Mouse (Mus musculus) spleen, postnatal 10 days (tissue): ENCODE measurements around the gene Gm29609.
A peak's percentile ranks its signal among the peaks of the same experiment; 100 is the strongest.

ENCODE experiments used
- DNase-seq, 2 experiments: peaks; one replicate each; pipeline ENCODE4 v3.0.0; 2021 to 2022; ENCODE audit warnings: low spot score in 2 of 2

Gm29609 gene

DNA sequence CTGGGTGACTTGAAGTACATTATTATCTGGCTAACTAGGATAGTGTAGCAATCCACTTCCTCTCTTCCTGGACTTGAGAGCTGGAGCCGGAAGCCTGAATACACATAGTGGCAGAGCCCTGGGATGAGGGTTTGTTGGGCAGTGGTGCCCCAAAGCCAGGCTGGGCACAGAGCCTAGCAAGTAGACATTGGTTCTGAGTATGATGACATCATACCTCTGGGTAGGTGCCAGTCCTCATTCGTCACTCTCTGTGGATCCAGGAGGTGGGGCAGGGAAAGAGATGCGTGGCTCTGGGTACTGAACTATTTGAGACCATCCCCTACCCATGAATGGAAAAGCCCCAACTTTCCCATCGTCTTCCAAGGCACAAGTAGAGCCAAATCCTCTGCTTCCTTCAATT is 29.9 kb downstream of the Gm29609 start:
- DNase-seq: no peak

DNA sequence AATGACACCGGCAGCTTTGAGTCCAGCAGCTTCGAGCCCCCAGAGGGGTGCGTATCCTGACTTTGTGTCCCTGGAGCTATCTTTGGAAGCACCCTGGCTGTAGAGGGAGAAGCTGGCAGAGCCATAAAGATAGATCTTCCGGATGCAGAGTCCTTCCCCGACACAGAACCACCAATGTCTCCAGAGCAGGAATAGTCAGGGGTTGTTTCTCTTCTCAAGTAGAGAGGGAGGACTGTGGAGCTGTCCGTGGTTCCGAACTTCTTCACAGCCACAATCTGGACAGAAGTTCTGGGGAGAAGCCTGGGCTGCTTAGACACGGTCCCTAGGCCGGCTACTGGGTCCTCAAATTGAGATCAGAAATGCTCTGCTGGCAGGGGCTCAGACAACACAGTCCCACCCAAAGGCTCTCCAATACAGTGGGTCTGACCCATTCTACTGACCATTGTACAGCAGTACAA is 40.7 kb downstream of the Gm29609 start:
- DNase-seq: peak in 1 of 2 experiments; percentile 23

DNA sequence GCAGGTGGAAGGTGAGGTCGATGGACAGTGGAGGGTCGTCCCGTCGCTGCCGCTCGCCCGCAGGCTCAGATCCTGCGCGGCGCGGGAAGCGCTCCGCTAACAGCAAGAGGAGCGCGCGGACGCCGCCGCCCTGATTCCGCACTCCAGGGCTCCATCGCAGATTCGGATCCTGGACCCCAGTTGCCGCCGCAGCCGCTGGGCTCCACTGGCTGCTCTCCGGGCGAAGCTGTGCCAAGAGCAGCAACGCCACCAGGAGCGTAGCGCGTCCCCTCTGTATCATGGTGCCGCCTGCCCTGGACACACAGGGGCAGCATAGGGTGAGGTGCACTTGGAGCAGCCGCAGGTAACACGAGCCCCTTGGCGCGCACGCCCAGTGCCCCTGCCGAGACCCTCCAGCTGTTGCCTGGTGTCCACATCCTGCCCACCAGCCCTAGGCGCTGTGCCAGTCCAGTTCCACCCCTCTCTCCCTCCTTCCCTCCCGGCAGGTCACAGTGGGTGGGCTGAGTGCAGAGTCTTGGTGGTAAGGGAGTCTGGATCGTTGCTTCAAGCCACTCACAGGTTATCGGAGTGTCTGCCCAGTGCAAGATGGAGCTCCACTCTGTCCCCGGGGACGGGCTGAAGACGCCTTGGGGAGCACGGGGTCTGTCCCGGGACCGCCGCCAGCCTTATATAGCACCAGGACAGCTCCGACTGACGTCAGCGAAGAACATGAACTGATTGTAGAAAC is 41.3 kb downstream of the Gm29609 start, which contains the start of gene Ucn:
Ucn (minus strand) TSS at position 589 of the 727 bp plus-strand sequence.
- no peak for DNase-seq

DNA sequence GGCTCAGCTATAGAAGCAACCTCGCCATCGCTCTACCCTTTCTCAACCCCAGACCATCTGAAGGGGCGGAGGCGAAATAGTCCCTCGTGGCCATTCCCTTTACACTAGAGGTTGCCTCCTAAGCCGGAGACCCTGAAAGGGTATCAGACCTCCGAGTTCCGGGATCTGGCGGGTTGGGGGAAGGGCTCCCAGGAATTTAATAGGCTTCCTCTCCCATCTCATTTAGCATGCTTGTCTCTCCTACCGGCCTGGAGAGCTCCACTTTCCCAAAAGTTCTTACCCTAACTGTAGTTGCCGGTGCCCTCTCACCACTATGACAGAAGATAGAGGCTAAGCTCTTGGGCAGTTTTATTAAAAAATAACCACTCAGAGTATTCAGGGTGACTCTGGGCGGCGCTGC is 42.1 kb downstream of the Gm29609 start:
- DNase-seq: no peak

DNA sequence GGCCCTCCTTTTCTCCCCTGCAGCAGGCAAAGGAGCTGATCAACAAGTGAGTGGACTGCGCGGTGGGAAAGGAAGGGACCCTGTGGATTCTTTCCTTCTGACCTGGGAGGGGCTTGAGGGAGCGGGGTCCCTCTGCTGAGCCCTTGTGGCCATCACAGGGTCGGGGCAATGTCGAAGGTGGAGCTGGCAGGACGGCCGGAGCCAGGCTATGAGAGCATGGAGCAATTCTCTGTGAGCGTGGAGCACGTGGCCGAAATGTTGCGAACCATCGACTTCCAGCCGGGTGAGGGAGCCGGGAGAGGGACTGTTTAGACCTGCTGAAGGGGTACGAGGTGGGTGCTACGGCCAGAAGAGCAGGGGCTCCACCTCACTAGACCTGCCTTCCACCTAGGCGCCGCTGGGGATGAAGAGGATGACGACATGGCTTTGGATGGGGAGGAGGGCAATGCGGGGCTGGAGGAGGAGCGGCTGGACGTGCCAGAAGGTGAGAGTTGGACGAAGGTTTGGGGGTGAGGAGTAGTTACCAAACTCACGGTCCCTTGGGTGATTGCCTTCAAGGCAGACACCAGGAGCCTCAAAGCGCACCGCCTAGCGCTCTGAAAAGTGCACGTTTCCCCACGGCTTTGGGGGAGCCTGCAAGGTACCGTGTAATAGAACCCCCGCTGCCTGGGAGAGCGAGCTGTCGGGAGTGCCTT is 42.8 kb downstream of the Gm29609 start:
- no peak for DNase-seq

DNA sequence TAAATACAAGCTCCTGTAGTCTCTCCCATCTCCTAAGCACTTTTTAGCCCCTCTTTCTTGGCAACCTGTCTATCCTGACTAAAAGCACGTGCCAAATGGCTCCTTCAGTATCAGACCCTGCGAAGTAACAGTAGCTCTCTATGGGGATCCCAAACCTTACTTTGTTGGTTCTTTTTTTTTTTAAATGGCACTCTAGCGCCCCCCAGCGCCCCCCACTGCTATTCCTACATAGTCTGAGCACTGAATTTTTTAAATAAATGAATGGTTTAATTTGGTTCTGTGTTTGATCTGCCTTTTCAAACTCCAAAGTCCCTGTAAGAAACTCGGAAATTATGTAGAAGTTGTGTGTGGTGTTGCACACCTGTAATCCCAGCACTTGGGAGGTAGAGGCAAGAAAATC is 53.7 kb downstream of the Gm29609 start:
- no peak for DNase-seq

DNA sequence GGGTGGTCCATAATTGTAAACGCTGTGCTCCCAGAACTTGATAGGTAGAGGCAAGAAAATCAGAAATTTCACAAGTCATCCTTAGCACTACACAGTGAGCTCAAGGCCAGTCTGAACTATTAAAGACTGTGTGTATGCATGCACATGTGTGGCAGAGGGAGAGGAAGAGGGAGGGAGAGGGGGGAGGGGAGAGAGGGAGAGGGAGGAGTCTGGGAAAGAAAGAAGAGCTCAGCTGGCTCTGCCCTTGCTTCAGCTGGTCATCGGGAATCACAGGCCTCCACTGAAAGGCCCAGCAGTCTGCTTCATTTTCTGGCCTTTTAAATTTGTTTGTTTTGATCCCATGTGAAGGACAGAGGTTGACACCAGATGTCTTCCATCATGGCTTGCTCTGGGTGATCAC is 56.2 kb downstream of the Gm29609 start:
- no peak for DNase-seq

DNA sequence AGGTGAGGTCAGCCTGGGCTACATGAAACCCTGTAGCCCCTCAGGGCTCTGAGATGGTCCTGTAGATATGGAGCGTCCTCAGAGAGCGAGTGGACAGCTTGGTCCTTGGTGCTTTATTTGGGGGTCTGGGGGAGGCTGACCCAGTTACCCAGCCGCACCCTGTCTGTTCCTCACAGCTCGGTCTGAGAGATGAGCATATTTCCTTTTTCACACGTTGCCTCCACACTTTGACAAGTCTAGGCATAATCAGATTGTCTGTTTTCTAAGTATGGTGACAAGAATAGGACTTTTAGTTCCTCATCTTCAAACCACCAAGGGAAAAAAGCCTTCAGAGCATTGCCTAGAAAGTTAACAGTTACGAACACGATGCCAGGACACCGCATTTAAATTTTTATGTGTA is 58.6 kb downstream of the Gm29609 start:
- DNase-seq: no peak

DNA sequence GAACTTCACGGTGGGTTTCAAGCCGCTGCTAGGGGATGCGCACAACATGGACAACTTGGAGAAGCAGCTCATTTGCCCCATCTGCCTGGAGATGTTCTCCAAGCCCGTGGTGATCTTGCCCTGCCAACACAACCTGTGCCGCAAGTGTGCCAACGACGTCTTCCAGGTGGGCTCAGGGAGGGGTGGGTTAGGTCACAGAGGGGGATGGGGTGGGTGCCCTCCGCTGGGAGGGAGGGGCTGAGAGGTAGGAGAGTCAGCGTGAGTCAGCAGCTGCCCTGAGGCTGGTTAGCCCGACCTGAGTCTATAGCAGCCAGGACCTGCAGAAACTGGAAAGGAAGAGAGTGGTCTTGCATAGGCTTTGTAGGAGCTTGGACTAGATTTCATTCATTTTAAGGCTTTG is 62.8 kb downstream of the Gm29609 start:
- DNase-seq: no peak

DNA sequence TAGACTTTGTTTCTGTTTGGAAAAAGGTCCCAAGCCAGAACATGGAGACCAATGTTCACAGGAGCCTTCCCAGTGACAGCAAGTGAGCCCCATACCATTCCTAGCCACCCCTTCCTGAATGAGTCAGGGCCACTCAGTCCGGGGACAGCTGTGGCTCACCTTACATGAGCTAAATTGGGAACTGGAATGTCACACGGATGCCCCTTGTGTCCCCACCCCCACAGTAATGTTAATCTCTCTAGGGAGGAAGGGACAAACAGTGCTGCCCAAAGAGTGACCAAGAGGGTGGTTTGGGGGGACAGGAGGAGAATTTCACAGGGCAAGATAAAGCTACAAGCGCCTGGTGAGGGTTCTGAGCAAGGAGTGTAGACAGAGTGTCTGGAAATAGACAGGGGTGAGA is 63.4 kb downstream of the Gm29609 start, which contains the start of gene Trim54:
Trim54 (plus strand) TSS at position 359 of the 400 bp plus-strand sequence.
- DNase-seq: no peak

DNA sequence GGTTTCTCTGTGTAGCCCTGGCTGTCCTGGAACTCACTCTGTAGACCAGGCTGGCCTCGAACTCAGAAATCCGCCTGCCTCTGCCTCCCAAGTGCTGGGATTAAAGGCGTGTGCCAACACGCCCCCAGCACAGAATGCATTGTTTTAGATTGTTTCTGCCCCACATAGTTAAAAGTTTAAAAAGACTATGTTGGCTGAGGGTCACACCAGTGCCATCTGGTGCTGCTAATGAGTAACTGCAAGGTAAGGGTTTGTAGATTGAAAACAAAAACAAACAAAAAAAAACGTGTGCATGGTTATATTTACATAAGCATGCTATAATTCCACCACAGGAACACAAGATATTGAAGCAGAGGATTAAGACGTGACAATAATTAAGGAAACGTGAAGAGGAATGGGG is 68.9 kb downstream of the Gm29609 start:
- no peak for DNase-seq

DNA sequence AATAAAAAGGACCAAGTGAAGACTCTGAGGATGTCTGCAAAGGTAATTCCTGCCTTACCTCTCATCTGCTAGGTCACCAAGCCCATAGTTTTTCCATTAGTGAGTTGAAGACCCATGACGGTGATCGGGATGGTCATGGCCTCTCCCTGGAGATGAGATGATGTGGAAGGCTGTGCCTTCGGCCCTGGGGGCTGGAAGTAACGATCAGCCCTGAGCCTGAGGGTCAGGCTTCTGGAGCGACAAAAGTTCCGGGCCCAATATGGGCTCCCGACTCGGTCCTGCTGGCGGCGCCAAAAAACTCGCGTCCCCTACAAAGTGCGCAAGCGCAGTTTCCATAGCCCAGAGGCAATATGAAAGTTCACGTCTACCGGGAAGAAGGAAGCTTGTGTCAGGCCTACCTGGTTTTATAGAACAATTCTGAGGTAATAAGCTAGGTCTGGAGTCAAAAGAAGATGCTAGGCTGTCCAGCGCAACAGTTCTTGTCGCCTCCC is 71.7 kb downstream of the Gm29609 start, which contains the start of gene Slc30a3:
Slc30a3 (minus strand) TSS at position 238 of the 491 bp plus-strand sequence.
- no peak for DNase-seq

DNA sequence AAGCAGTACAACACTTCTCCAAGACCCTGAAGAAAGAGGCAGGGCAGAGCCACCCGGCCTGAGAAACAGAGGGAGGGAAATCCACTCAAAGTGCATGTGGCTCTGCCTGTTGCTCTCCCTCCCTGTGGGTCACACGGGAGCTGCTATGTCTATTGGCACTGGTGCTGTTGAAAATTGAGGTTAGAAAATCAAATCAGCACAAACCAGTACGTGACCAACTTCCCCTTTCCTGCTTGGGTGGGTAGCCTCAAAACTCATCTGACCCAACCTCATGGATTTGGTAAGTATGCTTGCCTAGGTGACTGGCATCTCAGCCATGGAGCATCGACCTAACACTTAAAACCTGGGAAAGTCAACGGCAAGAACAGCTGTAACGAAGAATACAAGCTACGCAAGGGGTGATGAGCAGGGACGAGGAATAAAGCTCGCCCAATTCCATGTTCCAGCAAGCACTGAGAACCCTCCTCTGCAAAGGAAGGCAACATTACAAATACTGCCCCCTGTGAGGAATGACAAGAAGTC is 73.8 kb downstream of the Gm29609 start, which contains the start of gene Dnajc5g:
Dnajc5g (plus strand) TSS at position 472 of the 522 bp plus-strand sequence.
- DNase-seq: no peak

DNA sequence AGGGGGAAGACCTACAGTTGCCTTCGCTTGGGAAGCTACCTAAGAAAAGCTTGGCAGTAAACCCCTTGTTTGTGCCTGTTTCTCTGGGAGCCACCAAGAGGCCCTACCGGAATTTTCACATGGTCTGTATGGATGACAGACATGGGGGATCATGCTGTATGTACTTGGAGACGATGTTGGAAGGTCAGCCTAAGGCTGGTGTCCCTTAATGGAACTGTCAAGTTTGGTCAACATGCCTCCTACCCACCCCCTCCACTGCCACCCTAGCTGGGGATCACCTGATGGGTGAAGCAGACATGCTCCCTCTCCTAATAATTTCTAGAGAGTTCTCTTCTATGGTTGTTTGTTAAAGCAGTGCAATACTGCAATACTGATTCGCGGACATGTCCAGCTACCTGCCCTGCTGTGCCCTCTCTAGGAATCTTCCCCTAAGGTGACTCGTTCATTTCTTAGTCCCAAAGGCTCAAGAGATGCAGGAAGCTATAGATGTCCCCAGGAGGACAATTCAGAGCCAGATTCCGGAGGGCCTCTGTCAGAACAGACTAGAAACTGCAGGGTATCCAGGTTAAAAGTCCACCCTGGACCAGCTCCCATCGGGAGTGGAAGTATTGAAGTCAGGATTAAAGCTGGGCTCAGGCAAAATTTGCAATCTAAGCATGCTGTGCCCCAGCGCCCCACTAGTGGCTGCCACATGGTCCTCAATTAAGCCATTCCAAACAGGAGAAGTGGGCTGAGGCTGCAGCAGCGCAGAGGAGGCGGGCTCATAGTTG is 83.8 kb downstream of the Gm29609 start:
- DNase-seq: no peak

DNA sequence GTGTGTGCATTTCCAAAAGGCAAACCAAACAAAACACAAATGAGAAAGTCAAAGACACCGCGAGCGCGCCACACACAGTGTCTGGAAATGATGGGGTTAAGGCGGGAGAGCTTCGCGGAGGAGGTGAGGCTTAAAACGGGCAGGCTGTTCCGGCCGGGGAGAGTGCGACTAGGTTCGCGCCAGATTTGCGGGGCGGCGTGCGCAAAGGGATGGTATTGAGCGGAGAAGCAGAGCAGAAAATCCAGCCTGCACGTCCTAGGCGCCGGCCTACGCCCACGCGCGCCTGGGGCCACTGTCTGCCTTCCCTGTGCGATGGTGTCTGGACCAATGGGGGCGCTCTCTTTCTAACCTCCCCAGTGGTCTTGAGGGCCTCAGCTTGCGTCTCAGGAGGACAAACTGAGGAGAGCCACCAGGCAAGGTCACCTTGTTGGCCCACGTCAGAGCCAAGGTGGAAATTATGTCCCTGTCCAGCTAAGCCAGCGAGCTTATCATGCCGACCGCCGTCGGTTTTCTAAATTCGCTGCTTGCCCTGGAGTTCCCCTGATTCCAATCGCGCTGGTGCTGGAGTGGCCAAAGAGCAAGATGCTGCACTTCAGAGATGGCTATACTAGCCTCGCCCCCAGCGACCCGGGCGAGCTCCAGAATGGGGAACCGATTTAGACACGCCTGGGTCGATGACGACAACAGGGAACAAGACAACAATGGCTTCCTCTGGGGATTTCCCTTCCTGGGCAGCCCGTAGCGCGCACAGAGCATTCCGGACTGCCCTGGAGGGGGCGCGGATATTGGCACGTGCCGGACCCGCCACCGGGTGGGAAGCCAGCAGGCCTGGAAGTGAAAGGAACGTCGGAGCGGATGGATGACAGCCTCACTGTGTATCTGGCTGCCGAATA is 84.7 kb downstream of the Gm29609 start:
- peak in 1 of 2 experiments; percentile 66 for DNase-seq
